Mouse (Mus musculus): ENCODE results near the gene Ric8b.

The Ric8b gene

DNA sequence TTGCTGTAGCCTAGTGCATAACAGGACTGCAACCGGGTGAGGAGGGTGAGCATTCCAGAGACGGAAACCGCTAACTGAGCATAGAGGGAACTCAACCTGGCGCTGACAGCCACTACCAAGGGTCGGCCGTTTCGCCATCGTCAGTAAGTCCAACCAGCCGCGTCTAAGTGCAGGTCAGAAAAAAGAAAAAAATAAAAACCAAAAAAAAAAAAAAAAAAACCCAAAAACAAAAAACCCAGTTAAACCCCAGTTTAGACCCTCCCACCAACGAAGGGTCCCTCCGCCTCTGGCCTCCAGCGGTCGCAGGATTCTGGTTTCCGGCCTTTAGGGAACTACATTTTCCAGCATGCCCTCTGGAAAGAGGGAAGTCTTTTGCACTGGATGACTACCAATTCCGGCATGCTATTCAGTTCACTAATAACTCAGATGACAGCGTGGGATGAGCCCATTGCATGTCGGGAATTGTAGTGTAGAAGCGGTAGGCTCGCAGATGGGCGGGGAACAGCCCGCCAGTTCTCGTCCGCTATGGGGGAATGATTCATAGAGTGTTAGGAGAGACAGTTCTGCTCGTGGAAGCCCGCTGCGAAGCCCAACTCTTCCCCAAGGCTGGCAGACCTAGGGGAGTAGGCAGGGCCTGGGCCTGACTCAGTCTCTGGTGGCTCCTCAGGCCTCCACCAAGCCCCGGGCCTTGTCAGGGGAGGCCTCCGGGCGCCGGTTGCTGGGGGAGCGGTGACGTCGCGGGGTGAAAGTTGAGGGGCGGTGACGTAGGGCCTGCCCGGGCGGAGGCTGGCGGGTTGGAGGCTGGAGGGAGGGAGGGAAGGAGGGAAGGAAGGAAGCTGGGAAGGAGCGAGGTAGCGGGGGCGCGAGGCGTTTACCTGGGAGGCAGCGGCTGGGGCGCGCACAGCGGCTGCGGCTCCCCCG, at the start of gene Ric8b:
Gene Ric8b, plus strand, starts transcription at position 807 of the 921 bp plus-strand sequence.
- DNase-seq (ENCODE audit: low read depth, low spot score): peak; percentile 92

DNA sequence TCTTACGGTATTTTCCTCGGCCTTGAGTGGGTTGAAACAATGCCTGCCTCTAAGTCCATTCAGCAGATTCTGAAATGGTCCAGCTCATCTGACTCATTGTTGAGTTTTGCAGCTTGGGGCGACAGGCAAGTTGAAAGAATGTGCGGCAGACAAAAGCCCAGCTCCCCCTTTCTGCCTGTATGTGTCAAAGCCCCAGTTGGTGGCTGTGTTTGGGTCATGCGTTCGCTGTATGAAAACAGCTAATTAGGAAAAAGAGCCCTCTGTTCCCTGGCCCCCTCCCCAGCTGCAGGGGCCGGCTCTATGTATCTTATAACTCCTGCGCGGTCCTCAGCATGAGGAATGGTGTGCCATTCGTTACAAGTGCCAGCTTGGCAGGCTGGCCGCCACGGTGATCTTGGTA, 46.1 kb upstream of the Ric8b start:
- no peak for DNase-seq (ENCODE audit: low read depth, low spot score)

DNA sequence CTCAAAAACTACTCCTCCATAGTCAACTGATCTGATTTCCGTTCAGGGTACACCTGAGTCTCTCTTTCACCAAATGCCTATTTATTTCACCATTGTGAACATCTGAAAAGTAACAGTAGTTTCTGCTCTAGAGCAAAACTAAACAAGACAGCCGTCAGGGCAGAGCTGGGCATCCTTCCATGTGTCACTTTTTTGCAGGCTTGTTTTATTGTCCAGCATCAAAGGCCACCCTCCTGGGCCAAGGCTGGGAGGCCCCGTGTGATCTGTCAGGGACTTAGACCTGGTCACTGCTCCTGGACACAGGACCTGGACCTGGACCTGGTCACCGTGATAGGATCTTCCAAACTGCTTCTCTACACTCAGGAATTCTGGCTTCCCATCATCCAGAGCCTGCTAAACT, 45.5 kb upstream of the Ric8b start:
- DNase-seq (ENCODE audit: low read depth, low spot score): no peak

DNA sequence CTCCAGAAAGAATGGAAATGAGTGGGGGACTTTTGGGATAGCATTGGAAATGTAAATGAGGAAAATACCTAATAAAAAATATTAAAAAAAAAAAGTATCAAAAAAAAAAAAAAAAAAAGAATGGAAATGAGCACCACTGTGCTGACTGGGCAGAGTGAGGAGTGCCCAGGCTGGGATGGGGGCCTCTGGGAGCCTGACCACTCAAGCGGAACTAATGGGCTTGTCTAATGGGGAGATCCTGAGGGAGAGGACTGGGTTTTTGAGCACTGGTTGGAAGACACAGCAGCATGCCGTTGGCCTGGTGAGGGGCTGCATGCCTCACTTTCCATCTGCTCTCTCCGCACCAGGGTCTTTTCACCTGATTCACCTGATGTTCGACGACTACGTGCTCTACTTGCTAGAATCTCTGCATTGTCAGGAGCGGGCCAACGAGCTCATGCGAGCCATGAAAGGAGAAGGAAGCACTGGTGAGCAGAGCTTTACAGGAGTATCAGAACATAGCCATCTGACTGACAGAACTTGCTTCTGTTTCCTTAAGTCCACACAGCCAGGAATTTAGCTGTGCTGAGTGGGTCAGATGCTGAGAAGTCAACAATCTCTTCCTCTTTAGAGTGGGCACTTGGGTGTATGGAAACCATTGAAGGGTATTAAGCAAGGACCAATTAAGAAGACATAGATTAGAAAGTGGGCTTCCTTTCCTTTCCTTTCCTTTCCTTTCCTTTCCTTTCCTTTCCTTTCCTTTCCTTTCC, 37.4 kb upstream of the Ric8b start:
- no peak for DNase-seq (ENCODE audit: low read depth, low spot score)

DNA sequence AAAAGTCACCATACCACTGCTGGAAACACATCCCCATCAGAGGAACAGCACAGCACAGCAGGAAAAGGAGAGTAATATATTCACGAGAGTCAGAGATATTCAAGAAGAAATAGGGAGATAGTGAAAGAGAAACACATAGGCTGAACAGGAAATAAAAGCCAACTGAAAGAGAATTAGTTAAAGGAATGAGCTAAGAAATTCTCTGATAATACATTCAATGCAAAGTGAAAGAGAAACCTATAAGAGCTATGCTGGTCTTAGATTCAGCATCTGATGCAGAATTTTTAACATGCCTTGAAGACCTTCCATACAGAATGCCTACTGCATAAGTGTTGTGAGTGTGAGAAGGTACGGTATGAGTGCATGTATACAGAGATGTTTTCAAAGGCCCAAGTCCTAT, 34.9 kb upstream of the Ric8b start:
- no peak for DNase-seq (ENCODE audit: low read depth, low spot score)

DNA sequence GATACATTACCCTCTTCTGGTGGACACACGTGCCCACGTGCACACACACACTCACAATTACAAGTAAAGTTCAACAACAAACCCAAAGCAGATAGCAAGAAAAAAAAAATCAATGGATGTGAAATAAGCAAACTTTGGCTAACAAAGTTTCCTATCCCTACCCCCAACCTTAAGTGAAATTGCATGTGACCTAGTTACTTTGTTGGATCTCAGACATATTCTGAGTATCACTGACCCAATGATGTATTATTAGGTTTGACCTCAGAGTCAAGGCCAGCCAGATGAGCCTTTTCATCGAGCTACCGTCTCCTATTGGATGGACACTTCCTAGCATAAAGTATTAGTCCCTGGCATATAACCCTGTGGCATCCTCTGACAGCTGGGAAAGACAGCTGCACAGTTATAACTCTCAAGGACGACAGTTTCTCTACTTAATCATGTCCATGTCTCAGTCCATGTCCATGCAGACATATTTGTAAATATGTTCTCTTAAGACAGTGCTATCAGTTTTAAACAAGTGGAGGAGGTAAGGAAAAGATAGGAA, 32.0 kb upstream of the Ric8b start:
- DNase-seq (ENCODE audit: low read depth, low spot score): no peak

DNA sequence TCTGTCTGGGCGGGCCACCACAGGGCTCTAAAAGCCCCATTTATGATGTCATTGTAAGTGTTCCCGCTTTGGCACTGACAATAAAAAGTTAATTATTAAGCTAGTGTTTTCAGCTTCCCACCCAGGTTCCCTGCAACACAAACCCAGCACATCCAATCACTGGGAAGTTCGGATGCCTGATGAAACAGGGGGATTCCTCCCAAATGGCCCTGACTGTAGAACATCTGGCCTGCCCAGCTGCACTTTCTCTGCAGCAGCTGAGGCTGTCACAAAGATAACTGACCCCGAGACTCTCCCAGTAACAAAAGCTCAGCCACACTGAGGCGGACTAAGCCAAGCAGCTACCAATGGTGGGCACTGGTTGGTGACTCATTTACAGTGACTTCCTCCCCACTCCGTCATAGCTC, 31.2 kb upstream of the Ric8b start:
- DNase-seq (ENCODE audit: low read depth, low spot score): no peak

DNA sequence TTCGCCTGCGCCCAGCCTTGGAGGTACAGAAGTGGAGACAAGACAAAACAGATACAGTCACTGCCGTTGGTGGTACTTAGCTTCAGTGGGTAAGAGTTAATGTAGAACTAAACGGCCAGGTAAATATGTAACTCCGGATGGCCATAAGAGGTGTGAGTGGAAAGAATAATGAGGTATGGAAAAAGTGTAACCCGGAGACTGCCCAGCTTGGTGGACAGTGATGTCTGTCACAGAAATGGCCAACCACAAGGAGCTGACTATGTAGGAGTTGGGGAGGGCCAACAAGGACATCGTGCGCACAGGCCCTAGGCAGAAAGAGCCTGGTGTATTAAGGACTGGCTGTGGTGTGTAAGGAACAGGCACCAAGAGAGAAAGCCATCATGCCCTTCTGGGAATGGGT, 30.6 kb upstream of the Ric8b start:
- no peak for DNase-seq (ENCODE audit: low read depth, low spot score)

DNA sequence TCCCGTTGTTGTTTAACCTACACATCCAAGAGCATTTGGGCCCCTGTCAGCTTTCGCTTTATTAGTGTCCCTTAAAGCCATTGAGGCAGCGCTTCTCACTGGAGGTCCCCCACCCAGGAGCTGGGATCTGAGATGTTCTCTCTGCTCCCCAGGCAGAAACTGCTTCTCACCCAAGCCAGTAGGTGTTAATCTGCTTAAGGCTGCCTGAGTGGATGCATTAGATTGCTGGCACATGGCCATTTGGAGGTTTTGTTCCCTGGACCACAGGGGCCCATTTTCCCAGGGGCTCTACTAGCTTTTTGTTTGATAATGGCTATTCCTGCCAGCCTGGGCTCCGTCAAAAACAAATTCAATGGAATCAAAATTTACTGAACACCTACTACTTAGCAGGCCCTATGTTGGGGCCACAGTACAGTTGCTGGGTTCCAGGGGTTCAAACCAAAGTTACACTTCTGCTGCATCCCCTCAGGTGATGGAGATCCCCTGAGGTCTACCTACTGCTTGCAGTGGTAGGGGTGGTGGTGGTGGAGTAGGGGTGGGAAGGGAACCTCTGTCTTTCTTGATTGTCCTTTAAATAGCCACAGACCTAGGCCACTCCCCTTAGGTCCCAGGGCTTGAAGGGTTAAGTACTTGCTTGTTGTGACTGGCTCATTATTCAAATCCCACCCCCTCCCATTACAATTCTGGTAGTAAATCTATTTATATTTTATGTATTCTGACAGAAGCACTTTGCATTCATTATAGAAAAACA, 28.1 kb upstream of the Ric8b start:
- peak; percentile 31 for DNase-seq (ENCODE audit: low read depth, low spot score)

DNA sequence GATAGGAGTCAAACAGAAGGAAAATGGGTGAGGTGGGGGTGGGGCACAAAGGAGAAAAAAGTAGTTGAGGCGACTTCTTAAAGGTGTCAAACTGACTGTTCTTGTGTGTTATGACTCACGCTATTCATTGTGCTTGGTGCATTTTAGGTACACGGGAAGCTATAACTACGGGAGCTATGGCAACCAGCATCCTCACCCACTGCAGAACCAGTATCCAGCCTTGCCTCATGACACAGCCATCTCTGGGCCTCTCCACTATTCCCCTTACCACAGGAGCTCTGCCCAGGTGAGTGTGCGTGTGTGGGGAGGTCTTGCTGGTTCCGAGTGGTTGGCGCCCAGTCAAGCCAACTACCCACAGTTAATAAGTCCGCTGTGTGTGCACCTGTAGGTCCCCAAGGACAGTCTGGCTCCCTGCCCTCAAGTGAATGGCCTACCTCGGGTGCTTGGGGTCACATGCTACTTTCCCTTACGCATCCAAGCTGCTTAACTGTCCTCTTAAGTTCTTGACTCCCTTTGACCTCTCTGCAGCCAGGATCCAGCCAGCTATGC, 21.5 kb upstream of the Ric8b start:
- DNase-seq (ENCODE audit: low read depth, low spot score): no peak

DNA sequence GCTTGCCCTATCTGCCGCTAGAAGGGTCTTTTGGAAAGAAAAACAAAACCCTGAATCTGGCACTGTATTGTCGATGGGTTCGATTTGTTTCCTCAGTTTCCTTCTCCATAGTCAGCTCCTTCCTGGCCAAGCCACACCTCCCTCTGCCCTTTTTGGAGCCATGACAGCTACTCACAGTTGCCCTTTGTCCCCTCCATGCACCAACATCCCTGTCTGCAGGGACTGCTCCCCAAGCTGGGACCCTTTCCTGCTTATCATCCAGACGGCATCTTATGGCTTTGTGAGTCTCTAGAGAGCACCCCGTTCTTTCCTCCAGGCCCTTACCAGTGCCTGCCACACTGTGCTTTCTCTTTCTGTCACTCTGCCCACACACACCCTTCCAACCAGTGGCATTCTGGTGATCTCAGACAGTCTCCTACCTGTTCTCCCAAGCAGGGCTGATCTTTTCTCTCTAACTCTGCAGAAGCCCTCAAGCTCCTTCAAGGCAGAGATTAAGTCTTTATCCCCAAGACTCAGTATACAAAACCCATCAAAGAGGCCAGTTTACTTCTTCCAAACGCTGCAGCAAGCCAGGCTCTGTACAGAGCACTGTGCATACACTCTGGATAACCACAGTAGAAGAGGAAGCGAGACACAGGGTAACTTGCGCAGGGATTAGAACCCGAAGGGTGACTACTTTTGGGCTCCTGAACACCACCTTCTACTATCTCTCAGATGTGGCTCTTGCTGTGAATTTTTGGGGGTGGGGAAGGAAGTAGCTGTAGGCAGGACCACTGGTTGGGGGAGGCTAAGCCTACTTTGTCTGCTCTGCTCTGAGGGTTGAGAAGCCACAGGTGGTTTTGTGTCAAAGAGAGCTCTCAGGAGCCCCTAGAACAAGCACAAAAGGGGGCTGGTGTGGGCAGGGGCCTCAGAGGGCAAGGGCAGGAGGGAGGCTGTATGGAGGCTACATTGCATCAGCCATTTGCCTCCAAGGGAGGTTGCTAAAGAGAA, 20.2 kb upstream of the Ric8b start:
- no peak for DNase-seq (ENCODE audit: low read depth, low spot score)

DNA sequence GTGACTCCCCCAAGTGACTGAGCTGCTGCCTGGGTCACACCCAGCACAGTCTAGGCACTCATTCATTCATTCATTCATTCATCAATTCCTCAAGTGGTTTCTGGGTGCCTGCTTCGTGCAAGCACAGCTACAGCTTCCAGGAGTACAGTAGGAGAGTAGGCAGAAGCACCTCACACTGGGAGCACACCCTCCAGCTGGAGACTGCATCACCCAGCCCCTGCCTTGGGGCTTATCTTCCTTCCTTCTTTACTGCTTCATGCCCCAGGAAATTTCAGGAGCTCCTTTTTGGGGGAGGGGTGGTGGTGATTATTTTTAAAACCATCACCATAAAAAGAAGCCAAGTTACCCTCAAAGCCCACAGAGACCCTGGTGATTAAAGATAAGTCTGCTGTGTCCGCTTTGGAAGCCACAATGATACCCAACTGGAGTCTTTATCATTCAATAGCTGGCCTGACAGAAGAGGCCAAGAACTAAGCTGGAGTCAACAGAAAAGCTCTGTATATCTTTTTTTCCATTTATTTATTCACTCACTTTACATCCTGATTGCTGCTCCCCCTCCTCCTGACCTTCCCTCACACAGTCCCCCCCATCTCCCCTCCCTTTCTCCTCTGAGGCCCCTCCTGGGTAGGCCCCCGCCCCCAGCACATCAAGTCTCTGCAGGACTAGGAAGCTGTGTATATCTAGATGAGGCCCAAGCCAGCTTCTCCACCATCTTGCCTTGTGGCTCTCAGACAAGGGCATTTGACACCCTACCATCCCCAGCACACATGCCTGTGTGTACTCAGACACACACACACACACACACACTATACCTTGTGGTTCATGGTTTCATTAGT, 19.1 kb upstream of the Ric8b start:
- DNase-seq (ENCODE audit: low read depth, low spot score): no peak

DNA sequence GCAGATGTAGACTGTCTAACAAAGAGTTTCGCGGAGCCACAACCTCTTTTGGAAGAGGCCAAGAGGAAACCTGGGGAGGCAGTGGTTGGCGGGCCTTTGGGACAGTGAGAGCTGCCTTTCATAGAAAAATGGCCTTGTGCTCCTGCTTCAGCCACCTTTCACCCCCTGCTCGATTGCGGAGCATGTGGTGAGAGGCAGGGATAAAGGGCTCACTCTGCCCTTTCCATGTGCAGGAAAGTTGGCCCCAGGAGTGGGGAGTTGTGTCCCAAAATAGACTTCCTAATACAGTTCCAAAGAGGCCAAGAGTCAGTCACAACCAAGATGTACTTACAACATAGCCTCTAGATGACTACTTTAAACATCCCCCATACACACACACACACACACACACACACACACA, 15.7 kb upstream of the Ric8b start:
- DNase-seq (ENCODE audit: low read depth, low spot score): no peak

DNA sequence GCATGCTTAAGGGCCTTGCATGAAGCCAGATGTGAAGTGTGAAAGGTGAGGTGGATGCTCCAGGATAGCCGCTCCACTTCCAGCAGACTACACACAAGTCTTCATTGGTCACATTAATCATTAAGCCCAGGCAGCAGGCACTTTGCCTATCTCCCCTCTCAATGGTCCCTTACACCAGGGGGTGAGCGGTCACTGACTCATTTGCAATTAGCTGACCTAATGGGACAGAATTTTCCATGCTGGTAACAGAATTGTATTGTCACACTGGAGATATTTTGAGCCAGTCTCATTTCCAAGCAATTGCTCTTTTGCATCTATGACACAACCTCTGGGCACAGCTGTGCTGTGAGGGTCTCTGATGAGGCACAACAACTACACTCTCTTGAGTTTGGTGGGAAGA, 15.2 kb upstream of the Ric8b start:
- no peak for DNase-seq (ENCODE audit: low read depth, low spot score)

DNA sequence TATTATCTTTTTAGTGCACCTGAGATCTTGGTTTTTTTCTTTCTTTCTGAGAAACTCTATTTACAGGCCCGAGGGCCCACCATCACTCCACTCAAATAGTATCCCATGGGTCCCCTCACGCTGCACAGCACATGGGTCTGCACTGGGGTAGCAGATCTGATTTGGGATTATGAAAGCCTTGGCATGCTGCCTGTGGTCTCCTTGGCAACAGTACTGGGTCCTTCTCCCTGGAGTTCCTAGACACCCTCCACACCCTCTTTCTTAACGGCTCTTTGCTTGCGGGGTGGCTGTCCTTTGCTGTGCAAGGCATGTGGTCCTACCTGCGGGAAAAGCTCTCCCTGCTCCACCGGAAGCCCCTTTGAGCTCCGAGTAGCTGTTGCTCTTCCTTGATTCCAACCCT, 14.1 kb upstream of the Ric8b start:
- no peak for DNase-seq (ENCODE audit: low read depth, low spot score)

DNA sequence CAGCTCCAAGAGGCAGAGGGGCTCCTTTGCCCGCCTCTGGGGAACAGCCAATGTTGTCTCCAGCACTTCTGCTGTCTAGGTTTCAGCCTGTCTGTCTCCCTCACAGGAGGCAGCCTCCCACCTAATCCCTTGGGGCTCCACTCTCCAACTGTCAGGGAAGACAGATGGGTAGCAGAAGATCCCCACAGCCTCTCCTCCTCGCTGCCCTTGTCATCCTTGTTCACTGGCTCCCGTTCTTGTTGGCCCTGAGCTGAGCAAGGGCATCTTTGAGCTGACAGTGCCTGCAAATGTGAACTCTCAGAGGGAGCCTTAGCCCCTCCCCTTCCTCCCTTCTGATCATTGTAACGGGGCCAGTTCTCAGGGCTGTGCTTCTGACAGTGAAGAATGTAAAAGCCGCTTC, 13.7 kb upstream of the Ric8b start:
- no peak for DNase-seq (ENCODE audit: low read depth, low spot score)

DNA sequence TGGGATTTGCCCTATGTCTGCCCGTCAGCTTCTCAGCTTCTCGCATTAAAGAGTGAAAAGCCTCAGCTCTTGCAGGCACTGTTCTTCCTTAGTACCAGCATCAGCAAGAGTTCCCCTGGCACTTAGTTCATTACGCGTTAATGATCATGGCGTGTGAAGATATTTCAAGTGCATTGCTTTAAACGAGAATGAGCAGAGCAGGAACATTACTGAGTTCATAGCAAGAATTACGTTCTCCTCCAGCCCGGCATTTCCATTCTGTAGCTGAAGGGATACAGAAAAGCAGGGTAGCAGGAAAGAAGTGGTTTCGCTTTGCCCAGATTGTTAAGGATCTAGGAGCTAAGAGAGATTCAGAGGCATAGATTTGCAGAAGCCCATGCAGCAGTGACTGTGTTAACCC, 10.5 kb upstream of the Ric8b start:
- DNase-seq (ENCODE audit: low read depth, low spot score): no peak

DNA sequence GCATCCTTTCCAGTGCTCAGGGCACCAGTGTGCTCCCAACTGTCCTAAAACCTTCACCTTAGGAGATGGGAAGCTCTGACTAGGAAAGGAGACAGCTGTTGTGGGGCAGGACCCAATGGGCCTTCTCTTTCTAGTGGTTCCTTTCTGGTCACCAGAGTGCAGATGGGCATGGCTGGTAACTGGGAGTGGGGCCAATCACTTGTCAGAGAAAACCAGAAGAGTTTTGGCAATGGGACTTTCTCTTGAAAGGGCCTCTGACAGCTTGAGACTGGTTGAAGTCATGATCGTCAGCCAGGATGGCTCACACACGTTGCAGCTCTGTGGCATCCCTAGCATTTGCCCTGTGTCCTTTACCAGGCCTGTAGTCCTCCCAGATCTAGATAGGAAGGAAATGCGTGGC, 9.4 kb upstream of the Ric8b start:
- no peak for DNase-seq (ENCODE audit: low read depth, low spot score)

DNA sequence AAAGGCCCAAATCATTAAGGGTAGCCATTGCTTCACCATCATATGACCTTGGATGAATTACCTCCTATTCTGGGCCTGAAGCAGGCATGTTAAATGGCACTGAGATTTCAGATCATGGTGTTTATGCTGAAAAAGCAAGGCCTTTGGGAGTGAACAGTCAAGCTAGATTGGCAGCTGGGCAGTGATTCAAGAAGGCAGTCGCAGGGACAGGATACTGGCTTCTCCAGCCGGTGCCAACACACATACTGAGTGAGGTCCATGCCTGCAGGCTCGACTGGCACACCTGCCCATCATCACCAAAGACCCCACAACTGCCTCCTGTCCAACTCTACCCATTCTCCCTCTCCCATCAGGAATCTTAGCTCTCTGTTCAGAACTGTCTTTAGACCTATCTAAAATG, 8.9 kb upstream of the Ric8b start:
- DNase-seq (ENCODE audit: low read depth, low spot score): no peak

Measured in retina, postnatal 7 days (tissue).